Mouse (Mus musculus): ENCODE results near the gene Fyttd1. TPM values are rescaled to one million over a fixed set of nuclear protein-coding genes. Genes with fewer than 3 reads are reported as not detected.

Fyttd1 gene
- polyA plus RNA-seq, 1 experiment from 2014 or later, result 125 TPM

DNA sequence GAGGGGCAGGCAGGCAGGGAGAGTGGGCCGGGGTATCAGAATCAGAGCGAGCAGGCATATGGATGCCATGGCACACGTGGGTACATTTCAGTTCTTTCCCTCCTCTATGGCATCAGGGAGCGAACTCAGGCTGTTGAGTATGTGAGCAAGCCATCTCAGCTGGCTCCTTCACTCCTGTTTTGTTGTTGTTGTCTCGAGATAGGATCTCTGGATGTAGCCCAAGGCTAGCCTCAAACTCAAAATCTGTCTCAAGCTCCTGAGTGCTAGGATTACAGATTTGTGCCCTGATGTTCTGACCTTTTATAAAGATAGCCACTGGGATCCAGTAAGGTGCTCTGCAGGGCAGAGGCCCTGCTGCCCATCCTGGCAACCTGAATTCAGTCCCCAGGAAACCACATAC is 71.4 kb downstream of the Fyttd1 start:
- Histone ChIP-seq H3K9me3 (replicated peaks) (peaks cover 4% of the 10 kb centered on the region; the same call in 1 of the 2 replicates), H3K4me2 (no peak overlapping the region), H3K4me1 (replicated peaks) (0 out of 2 replicates have a peak, but pooled peaks cover 6% of the 10 kb centered on the region), H3K27ac (no peak overlapping the region), H3K27me3 (no peaks in the 10 kb centered on the region), H3K9ac (no peak overlapping the region), H3K36me3 (peaks cover 7% of the 10 kb centered on the region), H3K4me3 (no peak overlapping the region)
- no peak for ATAC-seq (replicated peaks; ENCODE audit: insufficient number of reproducible peaks, insufficient read depth, low FRiP score, low read depth)
- 85% methylated on average over 5 of the region's 5 CpGs for WGBS

DNA sequence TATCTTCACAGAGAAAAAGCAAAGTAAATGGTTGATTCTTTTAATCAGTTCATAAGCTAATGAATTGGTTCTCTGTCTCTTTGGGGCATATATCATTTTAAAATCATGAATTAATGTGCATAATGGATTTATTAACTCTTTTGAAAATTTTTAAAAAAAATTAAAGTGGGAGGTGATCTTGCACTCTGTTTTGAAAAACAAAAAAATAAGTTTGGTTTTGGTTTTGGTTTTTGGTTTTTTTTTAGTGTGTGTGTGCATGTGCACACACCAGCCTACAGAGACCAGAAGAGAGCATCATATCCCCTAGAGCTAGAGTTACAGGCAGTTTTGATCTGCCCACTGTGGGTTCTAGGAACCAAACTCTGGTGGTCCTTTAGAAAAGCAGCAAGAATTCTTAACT is 72.0 kb downstream of the Fyttd1 start:
- ATAC-seq (replicated peaks; ENCODE audit: insufficient number of reproducible peaks, insufficient read depth, low FRiP score, low read depth), result no peak

DNA sequence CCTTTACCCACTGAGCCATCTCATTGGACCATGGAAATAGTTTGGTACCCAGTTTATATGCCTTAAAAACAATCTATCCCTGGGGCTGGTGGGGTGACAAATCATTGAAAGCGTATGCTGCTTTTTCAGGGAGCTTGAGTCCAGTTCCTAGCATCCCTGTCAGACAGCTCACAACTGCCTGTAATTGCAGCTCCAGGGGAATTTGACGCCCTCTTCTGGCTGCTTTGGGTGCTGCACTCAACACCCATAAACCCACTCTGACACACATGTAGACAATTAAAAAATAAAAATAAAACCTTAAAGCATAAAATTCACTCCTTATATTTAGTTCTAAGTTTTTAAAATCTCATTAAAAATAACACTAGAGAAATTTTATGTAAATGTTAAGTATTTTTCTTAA is 73.8 kb downstream of the Fyttd1 start:
- H3K4me2 ChIP-seq, result no peak overlapping the region
- peaks cover 4% of the 10 kb centered on the region; the same call in 1 of the 2 replicates for H3K9me3 ChIP-seq (replicated peaks)
- no peak overlapping the region for H3K4me3 ChIP-seq
- peaks cover 16% of the 10 kb centered on the region for H3K36me3 ChIP-seq
- no peak for ATAC-seq (replicated peaks; ENCODE audit: insufficient number of reproducible peaks, insufficient read depth, low FRiP score, low read depth)
- H3K27me3 ChIP-seq, result no peaks in the 10 kb centered on the region
- WGBS, result 91% methylated on average over 2 of the region's 2 CpGs
- no peak overlapping the region for H3K27ac ChIP-seq
- no peak overlapping the region for H3K9ac ChIP-seq
- H3K4me1 ChIP-seq (replicated peaks), result 0 out of 2 replicates have a peak, but pooled peaks cover 6% of the 10 kb centered on the region

More for the DNA sequence above, 72.0 kb downstream of the Fyttd1 start:
- H3K4me1 ChIP-seq (replicated peaks), result 0 out of 2 replicates have a peak, but pooled peaks cover 6% of the 10 kb centered on the region
- no peaks in the 10 kb centered on the region for H3K27me3 ChIP-seq
- H3K27ac ChIP-seq, result no peak overlapping the region
- no peak overlapping the region for H3K4me2 ChIP-seq
- peaks cover 4% of the 10 kb centered on the region; the same call in 1 of the 2 replicates for H3K9me3 ChIP-seq (replicated peaks)
- H3K9ac ChIP-seq, result no peak overlapping the region
- H3K4me3 ChIP-seq, result no peak overlapping the region
- H3K36me3 ChIP-seq, result peaks cover 7% of the 10 kb centered on the region

DNA sequence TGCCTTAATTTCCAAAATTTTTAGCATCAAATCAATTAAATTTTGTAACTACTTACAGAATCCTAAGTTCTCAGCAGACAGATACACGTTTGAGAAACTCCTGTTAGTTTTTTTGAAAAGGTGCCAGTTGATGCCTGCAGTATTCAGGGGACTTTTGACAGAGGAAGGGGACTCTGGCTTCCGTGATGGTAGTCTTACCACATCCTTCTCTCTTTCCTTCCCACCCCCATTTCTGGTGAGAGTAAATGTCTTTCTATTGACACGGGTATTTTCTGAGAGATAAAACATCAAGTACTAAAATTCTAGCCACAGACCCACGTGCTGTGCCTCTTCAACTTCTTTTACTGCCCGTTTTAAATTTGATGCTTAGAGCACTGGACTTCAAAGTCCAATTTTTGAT is 76.5 kb downstream of the Fyttd1 start:
- 72% methylated on average over 5 of the region's 5 CpGs for WGBS
- H3K27ac ChIP-seq, result no peak overlapping the region

DNA sequence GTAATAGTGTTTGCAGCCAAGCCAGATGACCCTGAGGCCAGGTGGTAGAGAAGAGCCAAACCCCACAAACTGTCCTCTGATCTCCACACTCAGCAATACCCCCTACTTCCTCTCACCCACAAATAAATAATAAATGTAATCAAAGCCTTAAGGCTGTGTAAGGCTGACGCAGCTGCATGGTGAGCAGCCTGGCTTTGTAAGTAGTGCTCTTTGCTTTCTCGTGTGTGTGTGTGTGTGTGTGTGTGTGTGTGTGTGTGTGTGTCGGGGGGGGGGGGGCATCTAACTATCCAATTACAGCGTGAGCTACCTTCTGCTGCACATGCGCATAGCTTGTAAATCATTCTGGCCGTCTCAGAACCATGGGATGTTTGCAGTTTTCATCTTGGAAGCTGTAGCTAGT is 77.0 kb downstream of the Fyttd1 start:
- no peak overlapping the region for H3K27ac ChIP-seq
- no peak for ATAC-seq (replicated peaks; ENCODE audit: insufficient number of reproducible peaks, insufficient read depth, low FRiP score, low read depth)
- H3K4me2 ChIP-seq, result no peak overlapping the region
- peaks cover 18% of the 10 kb centered on the region for H3K36me3 ChIP-seq
- WGBS, result 86% methylated on average over 6 of the region's 6 CpGs
- no peaks in the 10 kb centered on the region for H3K27me3 ChIP-seq
- no peak overlapping the region for H3K4me3 ChIP-seq
- H3K9me3 ChIP-seq (replicated peaks), result peaks cover 4% of the 10 kb centered on the region; the same call in 1 of the 2 replicates
- H3K4me1 ChIP-seq (replicated peaks), result no peaks in the 10 kb centered on the region
- no peak overlapping the region for H3K9ac ChIP-seq

More for the DNA sequence above, 76.5 kb downstream of the Fyttd1 start:
- Histone ChIP-seq H3K4me3 (no peak overlapping the region), H3K4me1 (replicated peaks) (no peaks in the 10 kb centered on the region), H3K27me3 (no peaks in the 10 kb centered on the region), H3K9ac (no peak overlapping the region), H3K4me2 (no peak overlapping the region), H3K36me3 (peaks cover 16% of the 10 kb centered on the region), H3K9me3 (replicated peaks) (peaks cover 4% of the 10 kb centered on the region; the same call in 1 of the 2 replicates)
- no peak for ATAC-seq (replicated peaks; ENCODE audit: insufficient number of reproducible peaks, insufficient read depth, low FRiP score, low read depth)

DNA sequence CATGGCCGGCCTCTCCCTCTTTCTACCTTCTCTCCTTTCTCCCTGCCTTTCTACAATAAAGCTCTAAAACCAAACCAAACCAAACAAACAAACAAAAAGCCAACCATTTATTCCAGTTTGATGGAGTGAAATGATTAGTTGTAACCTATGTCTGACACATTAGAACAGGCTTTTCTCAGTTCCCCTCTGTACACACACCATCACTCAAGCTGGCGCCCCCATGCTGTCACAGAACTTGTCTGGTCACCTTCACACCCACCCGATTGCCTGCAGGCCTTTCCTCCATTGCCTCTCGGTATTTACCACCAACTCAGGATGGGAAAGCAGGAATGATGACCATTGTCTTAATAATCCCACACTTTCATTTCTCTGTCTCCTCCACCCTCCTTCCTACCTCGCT is 79.6 kb downstream of the Fyttd1 start:
- ATAC-seq (replicated peaks; ENCODE audit: insufficient number of reproducible peaks, insufficient read depth, low FRiP score, low read depth), result no peak
- H3K36me3 ChIP-seq, result peaks cover 32% of the 10 kb centered on the region

More for the DNA sequence above, 79.6 kb downstream of the Fyttd1 start:
- Histone ChIP-seq H3K9me3 (replicated peaks) (no peaks in the 10 kb centered on the region), H3K27ac (no peak overlapping the region), H3K4me3 (no peak overlapping the region), H3K27me3 (no peaks in the 10 kb centered on the region), H3K4me1 (replicated peaks) (no peaks in the 10 kb centered on the region), H3K9ac (no peak overlapping the region), H3K4me2 (no peak overlapping the region)
- 66% methylated on average over 5 of the region's 5 CpGs for WGBS

Other genes starting within 250 kb of the Fyttd1 start
- 6.9 and 9.5 TPM in 2 replicates for gene Tnk2, start 233.6 kb upstream of the Fyttd1 start, polyA plus RNA-seq (2015; fragmentation: Nextera tagmentation; extraction: Ambion mirVana)
- not detected in 2 replicates for gene Muc4, start 141.6 kb upstream of the Fyttd1 start, polyA plus RNA-seq (2015; fragmentation: Nextera tagmentation; extraction: Ambion mirVana)
- gene Muc20, start 80.1 kb upstream of the Fyttd1 start, polyA plus RNA-seq (2015; fragmentation: Nextera tagmentation; extraction: Ambion mirVana), result 0.11 TPM in 1 of 2 replicates, not detected in the other
- not detected in 2 replicates for gene Smbd1, start 67.0 kb upstream of the Fyttd1 start, polyA plus RNA-seq (2015; fragmentation: Nextera tagmentation; extraction: Ambion mirVana)
- 27.0 and 34.0 TPM in 2 replicates for gene Rubcn, start 266 bp downstream of the Fyttd1 start, polyA plus RNA-seq (2015; fragmentation: Nextera tagmentation; extraction: Ambion mirVana)
- 15.0 and 15.8 TPM in 2 replicates for gene Lrch3, start 36.6 kb downstream of the Fyttd1 start, polyA plus RNA-seq (2015; fragmentation: Nextera tagmentation; extraction: Ambion mirVana)
- gene Iqcg, start 178.7 kb downstream of the Fyttd1 start, polyA plus RNA-seq (2015; fragmentation: Nextera tagmentation; extraction: Ambion mirVana), result 1.5 and 1.8 TPM in 2 replicates
- gene Rpl35a, start 179.0 kb downstream of the Fyttd1 start, polyA plus RNA-seq (2015; fragmentation: Nextera tagmentation; extraction: Ambion mirVana), result 481 and 593 TPM in 2 replicates
- 2.4 and 3.0 TPM in 2 replicates for gene Lmln, start 185.0 kb downstream of the Fyttd1 start, polyA plus RNA-seq (2015; fragmentation: Nextera tagmentation; extraction: Ambion mirVana)

All from heart, embryonic 15.5 days (tissue).